Mouse (Mus musculus): ENCODE measurements around the gene Ubl7.
A peak's percentile ranks its signal among the peaks of the same experiment; 100 is the strongest.

DNA sequence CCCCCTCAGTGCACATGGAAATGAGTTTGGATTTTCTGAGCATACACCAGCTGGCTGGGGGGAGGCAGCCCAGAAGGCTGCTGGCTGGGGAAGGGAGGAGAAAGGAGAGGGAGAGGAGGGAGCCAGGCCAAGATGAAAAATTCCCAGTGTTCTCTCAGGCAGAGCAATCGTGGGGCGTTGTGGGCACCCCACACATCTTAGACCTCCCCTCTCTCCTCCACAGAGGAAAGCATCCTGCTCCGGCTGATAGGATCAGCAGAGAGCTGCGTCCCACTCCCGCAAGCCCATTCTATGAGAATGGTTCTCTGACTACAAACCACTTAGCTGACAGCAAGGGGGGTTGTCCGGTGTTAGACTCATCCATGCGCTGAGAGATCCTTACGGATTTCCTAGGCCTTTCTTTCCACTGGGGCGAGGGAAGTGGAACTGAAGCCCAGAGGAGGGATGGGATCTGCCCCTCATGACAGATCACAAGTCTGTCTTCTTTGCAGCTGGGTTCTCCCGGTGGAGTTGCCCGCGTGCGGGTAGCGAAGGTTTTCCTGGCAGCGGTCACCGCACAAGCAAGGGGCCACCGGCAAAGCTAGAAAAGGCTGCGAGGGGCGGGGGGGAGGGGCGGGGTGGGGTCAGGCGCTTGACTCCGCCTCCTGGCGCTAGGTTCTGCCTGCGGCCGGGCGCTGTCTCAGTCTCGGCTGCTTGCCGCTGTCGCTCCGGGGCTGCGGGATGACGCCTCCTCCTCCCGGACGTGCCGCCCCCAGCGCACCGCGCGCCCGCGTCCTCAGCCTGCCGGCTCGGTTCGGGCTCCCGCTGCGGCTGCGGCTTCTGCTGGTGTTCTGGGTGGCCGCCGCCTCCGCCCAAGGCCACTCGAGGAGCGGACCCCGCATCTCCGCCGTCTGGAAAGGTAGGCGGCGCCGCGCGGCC, 28.9 kb downstream of the Ubl7 start, which contains the start of gene Sema7a:
- TF ChIP-seq USF1 (IDR thresholded peaks at IDR 0.05; ENCODE audit: low read depth) = no peak
- TF ChIP-seq SRF (IDR thresholded peaks at IDR 0.05; ENCODE audit: control insufficient read depth, insufficient read length, low read depth) = no peak
- TF ChIP-seq POLR2A (IDR thresholded peaks at IDR 0.05; ENCODE audit: insufficient read length, low read depth) = peak; percentile 96
- TF ChIP-seq MYOG (IDR thresholded peaks at IDR 0.05; ENCODE audit: control insufficient read depth in 1 of 3, insufficient read depth in 1 of 3, insufficient read length in 2 of 3, low read depth in 2 of 3) = no peak
- TF ChIP-seq CEBPB (IDR thresholded peaks at IDR 0.05; ENCODE audit: insufficient read depth, poor library complexity, severe bottlenecking) = no peak
- TF ChIP-seq MAX (IDR thresholded peaks at IDR 0.05; ENCODE audit: low read depth) = no peak
- TF ChIP-seq E2F4 (IDR thresholded peaks at IDR 0.05; ENCODE audit: insufficient read depth) = no peak
- peak; percentile 88 for TF ChIP-seq POLR2AphosphoS2 (IDR thresholded peaks at IDR 0.05; ENCODE audit: insufficient read length, low read depth)
